Mouse (Mus musculus): ENCODE measurements around the gene Myl4.

DNA sequence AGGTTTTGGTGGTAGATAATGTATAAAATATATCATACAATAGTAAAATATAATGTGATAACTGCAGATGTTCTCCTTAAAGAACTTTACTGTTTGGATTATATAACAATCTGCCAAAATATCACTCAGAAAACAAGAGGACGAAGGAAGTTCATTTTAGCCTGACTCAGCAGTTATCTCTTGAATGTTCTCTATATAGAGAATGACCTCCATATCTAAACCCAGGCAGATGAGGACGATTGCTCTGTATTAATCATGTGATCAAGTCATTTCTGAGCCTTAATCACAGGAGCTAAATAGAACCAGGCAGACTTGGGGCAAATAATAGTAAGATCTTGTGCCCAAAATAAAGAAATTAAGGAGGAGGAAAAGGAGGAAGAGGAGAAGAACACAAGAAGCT is 6.0 kb upstream of the Myl4 start:
- no peak for TF ChIP-seq FLI1 (IDR thresholded peaks at IDR 0.05; ENCODE audit: low read length)
- TF ChIP-seq GATA1 (IDR thresholded peaks at IDR 0.05; ENCODE audit: borderline replicate concordance, low read length) = no peak

All from megakaryocyte, embryonic 14.5 days (primary cell).